Mouse (Mus musculus) kidney, postnatal 14 days (tissue): Measurements from ENCODE around the gene Loxl3.
A peak's percentile ranks its signal among the peaks of the same experiment; 100 is the strongest.

Source experiments
- DNase-seq: peaks from one replicate; pipeline ENCODE4 v3.0.0; 2022; ENCODE audit warnings: mixed read lengths

Gene Loxl3

DNA sequence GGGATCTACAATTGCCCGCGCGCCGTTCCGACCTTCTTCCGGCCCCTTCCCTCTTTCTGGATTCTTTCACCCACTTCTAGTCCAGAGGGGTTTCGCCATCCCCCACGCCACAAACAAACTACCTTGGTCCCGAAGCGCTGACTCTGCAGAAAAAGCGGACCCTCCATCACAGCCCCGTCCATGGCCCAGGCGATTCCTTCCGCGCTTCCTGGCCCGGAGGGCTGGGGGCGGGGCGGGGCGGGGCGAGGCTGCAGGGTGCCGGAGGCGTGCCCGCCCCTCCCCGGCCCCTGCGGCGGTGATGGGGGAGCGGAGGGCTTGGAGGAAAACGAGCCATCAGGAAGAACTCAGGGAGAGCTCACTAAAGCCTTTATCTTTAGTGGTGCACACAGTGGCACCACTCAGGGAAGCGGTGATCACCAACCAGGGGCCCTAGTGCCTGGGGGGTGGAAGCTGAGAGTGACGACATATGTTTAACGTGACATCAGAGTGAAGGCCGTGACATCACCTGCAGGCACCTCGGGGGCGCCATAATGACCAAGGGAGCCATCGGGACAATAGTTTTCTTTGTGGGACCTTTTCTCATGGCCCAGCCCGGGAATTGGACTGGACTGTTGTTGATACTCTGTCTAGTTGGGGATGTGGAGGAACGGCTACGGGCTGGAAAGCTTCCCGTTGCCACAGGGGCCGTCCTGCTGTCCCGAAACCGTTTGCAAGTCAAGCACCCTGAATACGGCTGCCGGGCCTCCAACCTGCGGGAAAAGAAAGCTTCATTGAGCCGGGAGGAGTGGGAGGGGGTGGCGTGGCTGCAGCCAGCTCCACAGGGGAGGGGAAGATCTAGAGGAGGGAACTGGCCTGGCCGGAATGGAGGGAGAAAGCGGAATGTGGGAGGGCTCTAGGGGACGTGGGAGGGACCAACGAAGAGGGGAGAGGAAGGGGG lies at the start of gene Loxl3, which contains the start of gene Dok1:
Gene Loxl3 (plus strand): TSS at position 925 of the 937 bp plus-strand sequence.
Gene Dok1 (minus strand): TSS at position 223 of the 937 bp plus-strand sequence.
- DNase-seq, result peak; percentile 79

DNA sequence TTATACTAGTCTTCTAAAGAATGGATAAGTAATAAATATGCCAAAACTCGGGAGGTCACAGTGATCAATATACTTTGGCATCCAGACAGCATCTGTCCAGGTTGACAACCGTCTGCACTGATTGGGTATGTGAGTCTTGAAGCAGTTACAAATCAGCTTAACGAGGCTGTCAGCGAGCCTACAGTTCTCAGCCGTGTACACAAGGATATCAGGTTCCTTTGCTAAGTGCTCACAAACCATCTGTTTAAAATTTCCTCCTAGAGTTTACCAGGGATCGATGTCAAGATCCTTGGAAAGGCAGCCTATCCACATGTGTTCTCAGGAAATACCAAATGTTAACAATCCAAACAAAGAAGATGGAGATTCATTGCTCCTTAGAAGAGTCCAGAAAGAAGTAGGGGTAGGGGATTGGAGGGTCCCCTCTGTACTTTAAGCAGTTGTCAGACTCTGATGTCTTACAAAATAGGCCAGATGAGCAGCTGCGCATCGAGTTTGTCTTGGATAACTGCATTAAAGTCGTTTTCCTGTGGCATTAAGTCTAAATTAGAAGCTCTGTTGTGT lies 46.5 kb upstream of the Loxl3 start:
- no peak for DNase-seq

DNA sequence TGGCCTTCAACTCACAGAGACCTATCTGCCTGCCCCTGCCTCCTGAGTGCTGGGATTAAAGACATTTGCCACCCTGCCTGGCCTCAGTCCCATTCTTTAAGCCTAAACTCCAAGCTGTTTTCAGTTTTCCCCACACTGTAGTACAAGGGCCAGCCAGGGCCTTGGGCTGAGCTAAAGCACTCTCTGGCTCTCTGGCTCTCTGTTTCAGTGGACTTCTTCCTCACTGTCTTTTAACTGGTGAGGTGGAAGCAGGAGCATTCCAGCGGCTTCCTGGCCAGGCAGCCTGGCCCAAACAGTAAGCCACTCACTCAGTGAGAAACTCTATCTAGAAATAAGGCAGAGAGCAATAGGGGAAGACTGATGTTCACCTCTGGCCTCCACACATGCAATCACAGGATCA lies 40.3 kb upstream of the Loxl3 start:
- no peak for DNase-seq

DNA sequence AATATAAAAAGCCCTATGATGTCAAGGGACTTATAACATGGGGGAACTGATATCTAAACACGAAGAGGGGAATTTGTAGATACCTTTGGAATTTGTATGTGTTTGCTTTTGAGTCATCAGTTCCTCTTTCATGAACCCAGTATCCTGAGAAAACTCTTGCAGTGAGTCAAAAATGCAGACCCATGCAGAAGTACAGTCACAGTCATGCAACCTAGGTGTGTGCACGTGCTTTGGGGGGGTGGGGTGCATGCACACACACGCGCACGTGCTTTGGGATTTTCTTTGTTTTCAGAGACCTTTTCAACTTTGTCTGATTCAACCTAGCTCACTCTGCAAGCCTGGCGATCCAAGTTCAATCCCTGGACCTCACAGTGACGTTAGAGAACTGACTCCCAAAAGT lies 39.6 kb upstream of the Loxl3 start:
- DNase-seq, result no peak

DNA sequence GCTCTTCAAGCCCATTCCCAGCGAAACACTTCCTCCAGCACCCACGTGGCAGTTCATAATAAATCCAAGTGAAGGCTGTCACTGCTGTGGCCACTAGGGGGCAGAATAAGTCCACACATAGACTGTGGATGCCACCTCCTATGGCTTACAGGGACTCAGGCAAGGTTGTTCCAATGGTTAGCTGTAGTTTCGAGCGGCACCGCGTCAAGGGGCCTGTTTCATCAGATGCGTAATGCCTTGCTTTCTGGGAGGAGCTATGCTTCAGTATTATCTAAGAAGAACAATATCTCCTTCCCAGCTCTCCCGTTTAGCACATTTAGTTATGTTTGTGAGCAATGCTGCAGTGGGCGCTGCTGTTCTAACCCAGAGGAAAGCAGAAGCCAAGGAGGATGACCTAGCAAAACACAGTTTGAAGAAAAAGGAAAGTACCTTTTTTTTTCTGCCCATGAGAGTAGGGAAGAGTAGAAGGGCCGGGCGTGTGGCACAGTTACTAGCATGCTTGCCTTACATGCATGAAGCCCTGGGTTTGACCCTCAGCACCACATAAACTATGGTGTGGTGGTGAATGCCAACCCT lies 37.1 kb upstream of the Loxl3 start:
- peak; percentile 94 for DNase-seq

DNA sequence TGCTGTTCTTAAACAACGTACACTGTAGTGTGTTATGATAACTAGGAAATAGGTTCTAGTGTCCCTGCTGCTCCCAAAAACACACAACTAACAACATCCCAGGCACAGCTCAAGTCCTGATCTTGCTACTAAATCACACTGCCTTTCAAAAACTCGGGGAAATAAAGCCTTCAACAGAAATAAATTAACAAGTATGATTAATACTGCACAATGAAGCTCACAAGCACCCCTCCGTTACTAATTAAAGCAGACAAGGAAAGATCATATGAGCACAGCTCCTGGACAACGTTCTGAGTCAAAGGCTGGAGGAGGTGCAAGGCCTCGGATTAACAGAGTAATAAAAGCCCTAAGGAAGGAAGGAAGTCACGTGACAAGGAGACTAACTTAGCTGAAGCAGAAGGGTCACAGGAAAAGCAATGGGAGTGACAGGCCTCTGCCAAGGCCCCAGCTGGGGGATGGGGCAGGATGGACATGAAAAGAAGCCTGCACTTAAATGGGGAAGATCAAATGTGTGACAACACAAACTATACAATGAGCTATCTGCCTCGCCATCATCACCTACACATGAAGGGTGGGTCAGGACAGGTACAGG lies 36.4 kb upstream of the Loxl3 start:
- peak; percentile 71 for DNase-seq

DNA sequence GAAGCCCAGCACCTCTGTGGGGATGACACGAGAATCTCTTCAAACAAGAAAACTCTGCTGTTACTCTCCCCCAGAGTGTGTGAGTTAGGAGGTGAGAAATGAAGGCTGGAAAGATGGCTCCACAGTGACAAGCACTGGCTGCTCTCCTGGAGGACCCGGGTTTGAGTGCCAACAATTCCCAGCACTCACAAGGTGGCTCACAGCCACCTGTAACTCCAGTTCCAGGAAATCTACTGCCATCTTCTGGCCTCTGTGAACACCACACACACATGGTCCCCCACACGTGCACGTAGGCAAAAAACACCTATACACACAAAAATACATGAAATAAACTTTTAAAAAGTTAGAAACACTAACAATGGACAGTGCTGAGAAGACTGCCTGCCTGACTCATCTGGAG lies 35.6 kb upstream of the Loxl3 start:
- peak; percentile 14 for DNase-seq

DNA sequence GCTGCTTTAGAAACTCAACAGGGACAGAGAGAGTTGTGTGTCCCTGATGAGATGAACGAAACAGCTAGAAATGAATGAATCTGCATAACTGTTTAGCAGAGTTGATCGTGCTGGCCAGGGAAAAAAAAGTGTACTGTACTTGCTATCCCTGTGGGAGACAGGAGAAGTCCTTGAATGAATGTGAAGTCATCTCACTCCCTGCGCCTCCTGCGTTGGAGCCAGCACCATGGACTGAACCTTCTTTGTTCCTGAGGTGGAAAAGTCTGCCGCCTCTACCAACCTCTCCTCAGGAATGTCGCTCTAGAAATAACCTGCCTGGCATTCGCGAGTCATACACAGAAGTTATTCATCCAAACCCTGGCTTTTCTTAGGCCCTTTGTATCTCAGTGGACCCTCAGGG lies 34.0 kb upstream of the Loxl3 start:
- DNase-seq, result no peak

DNA sequence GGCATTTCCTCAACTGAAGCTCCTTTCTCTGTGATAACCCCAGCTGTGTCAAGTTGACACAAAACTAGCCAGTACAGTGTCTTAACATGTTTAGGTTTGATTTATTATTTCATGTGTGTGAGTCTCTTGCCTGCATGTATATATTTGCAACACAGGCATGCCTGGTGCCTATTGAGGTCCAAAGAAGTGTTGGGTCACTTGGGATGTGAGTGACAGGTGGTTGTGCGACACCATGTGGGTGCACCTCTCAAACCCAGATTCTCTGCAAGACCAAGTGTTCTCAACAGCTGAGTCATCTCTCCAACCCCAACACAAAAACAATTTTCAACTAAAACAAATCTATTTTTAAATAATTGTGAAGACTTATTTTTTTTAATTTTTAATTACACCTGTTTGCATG lies 30.9 kb upstream of the Loxl3 start:
- DNase-seq, result no peak

DNA sequence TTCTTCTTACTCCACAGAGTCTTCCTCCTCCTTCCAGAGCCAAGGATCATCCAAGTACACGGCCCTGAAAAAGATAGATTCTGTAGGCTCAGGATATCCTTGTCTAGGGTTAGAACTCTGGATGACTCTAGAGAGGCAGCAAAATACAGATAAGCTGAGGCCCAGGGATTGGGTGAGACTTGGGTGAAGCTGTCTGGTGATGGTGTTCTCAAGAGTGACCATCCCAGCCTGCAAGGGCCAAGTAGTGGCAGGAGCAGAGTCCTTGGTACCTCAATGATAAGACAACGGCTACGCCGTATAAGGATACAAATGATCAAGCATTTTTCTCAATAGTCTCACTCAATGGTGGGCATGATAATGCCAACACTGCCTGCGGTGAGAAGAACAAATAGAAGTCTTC lies 30.1 kb upstream of the Loxl3 start:
- DNase-seq, result no peak

DNA sequence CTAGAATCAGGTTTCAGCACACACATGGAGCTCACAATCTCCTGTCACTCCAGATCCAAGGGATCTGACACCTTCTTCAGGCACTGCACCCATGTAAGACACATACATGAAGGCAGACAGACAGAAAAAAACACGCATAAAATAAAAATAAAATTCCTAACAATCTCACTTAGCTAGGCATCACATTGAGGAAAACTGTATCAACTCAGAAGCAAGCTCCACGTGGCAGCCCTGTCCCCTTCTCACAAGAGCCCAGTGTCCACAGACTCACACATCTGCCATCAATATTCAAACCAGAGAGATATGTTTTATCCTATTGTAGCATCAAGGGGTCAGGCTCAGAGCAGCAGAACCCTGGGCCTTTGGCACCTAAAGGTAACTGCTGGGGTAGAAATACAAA lies 29.7 kb upstream of the Loxl3 start:
- DNase-seq, result no peak

DNA sequence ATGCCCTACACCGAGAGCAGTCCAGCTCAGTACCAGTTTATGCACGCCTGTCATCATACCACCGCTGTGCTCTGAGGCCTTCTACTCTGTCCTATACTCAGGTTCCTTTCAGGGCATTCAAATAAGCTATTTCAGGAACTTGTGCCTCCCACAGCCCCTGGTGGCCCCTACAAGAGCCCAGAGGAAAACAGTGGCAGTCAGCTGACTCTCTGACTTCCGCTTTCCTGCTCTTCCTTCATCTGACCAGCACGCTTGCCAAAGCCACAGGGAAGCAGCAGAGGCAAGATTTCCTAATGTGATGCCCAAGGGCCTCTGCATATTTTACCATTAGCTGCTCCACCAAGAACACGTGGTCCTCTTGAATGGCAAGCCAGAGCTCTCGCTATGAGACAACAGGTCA lies 29.1 kb upstream of the Loxl3 start:
- DNase-seq, result peak; percentile 24

DNA sequence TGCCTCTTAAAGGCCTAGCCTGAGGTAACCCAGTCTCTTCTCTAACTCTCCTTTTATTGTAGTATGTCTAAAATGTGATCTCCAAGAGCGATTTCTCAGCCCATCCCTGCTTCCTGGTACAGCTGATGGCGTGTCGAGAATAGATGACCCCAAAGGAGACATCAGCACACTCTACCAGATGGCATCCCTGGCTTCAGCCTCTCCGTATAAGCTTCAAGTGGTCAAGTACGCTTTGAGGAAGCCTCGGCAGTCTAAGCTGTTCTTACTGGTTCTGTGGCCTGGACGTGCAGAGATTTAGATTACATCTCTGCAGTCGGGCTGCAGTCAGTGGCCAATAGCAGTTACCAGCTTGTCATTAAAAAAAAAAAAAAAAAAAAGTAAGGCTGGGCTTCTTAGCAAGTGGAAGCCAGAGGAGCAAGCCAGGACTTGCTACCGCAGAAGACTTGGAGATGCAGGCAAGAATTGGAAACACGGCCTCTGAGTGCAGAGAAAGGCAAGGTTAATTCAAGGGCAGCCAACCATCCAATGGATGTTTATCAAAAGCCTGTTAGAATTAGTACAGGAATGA lies 28.4 kb upstream of the Loxl3 start:
- DNase-seq, result no peak

DNA sequence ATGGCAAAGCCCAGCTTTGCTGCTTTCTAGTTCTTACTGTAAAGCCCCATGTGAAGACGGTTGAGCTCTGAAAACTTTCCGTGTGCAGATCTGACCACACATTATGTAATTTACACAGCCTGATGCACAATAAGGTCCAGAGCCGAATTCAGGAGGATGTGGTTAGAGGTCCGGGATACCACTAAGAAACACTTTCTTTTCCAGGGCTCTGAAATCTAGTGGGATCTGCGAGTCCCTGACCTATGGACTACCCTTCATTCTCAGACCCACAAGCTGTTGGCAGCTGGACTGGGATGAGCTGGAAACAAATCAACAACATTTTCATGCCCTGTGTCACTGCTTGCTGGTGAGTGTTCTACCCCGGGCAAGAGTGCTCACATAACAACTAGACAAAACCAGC lies 27.9 kb upstream of the Loxl3 start:
- DNase-seq, result no peak

DNA sequence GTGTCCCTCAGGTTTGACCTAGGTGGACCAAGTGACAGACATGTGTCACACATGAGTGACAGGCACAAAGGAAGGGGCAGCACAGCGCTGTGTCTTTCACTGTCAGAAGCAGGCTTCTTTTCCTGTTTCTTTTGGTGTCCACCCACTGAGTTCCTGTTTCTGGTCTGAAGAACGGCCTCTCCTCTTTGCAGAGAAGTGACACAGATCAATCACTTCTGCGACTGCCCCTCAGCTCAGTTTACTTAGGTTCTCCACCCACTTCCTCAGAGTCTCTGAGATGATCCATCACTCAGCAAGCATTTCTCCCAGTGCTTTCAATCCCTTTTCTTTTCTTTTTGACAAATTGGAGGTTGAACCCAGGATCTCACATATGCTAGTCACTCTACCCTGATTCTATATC lies 25.3 kb upstream of the Loxl3 start:
- DNase-seq, result no peak

DNA sequence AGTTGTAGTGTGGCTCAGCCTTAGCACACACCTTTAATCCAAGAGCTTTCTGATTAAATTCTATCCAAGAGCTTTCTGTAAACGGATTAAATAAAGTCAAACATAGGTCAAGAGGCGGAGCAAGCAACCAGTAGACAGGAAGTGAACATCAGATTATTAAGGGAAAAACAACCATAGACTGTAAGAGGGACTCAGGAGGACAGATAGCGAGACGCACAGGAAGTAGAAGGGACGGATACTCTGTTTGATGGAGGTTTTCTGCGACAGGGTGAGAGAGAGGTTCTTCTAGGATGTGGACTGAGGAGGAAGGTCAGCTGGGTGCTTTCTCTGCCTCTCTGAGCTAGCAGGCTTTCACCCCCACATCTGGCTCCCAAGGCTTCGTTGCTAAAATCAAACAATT lies 24.0 kb upstream of the Loxl3 start:
- DNase-seq, result no peak

DNA sequence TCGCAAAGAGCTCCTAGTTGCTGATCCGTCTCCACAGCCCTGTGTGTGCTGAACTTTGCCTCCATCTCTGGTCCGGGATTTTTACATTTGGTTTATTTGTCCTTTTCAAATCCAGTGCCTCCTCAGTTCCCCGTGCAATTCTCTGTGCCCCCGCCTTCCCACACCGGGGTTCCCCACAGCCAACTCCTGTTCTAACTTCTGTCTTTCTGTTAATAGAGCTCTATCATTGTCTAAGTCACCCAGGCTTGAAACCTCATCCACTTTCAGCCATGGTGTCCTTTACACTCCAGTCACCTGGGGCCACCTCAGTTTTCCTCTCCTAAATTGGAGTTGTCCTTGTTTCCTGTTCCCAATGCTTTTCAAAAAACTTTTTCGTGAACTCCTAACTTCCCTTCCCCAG lies 22.7 kb upstream of the Loxl3 start:
- no peak for DNase-seq

DNA sequence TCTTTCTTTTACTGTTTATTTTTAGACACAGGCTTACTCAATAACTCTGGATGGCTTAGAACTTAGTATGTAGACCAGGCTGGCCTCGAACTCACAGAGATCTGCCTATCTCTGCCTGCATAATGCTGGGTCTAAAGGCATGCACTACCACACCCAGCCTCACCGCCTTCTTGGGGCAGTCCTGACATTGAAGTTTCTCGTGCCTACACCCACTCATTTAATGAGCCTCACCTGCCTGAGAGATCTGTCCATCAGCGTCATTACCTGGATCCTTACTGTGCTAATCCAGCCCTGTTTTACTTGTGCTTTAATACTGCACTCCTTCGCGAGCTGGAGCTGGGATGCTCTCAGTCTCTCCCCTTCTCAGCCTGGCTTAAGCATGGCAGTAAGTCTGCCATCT lies 22.2 kb upstream of the Loxl3 start:
- no peak for DNase-seq

DNA sequence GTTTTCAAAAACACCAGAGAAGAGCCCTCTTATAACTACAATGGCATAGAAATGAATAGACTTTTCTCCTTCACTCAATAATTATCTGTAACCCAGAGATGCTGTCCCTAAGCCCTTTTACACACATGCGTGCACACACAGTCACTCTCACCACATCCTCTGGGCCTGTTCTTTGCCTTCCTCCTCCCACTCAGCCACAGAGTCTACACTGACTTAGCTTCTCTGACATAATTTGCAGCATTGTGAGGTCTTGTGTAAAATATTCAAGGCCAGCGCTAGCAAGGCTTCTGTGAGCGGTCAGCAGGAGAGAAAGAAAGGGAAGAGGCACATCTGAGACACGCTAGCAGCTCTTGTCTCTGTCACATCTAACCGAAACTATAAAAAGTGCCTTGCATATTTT lies 20.5 kb upstream of the Loxl3 start:
- DNase-seq, result no peak

DNA sequence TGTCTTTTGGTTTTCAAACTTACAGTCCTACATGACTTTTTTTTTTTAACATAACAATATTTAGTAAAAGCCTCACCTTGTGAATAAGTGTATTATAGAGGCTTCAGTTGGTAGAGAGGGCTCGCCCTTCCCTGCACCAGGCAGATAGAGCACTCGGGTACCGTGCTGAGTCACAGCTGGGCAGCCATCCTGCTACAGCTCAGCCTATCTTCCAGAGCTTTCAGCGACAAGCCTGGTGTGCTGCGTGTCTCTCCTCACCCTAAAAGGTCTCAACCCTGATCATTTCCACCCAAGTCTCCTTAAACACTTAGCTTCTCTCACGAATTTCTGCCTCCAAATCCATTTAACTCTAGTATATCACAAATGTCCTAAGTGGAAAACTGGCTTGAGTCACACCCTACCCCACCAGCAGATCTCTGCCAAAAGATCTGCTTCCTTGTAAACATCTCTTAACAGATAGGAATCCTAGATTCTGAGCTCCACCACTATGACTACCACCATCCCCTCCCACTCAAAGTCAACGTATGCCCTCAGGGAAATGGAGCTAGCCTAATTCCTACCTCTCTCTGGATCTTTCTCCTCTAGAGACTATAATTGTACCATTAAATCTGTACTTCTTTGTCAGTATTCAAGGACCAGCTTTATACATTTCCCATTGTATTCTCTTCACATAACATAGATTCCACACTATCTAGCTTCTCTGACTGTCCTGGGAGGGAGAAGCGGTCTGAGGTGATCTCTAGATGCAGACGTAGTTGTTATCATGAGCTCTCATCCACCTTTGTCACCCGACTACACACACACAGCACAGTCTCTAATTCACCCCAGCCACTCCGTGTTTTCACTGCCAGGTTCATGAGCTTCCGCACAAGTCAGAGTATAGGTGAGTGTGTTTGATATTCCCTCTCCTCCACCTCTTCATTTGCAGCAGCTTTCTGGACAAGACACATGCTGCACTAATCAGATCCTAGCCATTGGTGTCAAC lies 19.2 kb upstream of the Loxl3 start:
- DNase-seq, result no peak

DNA sequence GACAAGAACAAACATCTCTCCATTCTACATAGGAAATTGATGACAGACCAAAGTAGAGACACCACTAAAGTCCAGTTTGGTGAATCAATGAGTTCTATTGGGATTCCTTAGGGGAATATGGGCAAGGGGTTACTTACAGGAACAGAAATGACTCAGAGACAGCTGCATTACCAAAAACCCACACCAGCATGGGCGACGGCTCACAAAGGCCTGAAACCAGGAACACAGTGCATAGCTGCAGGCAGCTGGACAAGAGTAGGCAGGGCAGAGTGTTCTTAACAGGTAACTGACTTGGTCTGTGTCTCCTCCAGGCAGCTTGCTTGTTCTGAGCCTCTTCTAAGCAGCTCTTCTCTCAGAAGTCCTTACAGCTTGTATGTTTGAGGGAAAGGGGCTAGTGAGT lies 18.2 kb upstream of the Loxl3 start:
- DNase-seq, result no peak

DNA sequence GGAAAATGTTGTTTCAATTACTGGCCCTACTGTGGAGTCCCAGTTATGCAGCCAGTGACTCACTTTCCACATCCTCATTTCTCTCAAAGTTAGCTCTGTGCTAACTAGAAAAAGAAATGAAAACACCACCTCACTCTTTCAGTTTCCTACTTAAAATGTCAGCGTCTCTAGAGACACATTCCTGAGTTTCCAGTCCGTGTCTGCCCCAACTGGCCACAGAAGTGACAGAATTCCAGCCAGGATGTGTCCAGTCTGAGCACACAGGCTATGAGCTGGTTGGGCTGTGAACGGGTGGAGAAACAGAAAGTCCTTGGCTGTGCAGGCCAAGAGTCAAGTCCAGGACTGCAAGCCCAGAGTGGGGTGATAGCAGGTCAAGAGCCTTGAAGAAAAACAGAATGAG lies 16.8 kb upstream of the Loxl3 start:
- DNase-seq, result peak; percentile 41
